Mouse (Mus musculus) midbrain, embryonic 14.5 days (tissue): ENCODE measurements around the gene Rnf152. TPM values are rescaled to one million over a fixed set of nuclear protein-coding genes. Genes with fewer than 3 reads are reported as not detected.

Source experiments
- ATAC-seq: fragments of 200-750 bp; cut with Nextera tagmentation; 2 replicates; pipeline ENCODE4 v1.8.0; 2017; ENCODE audit warnings: moderate number of reproducible peaks, moderate library complexity; ENCODE audit not compliant: low FRiP score, low TSS enrichment
- DNase-seq: peaks from one replicate; pipeline ENCODE4 v3.0.0-alpha.2; 2015
- H3K27ac ChIP-seq: fragments of 300-500 bp; sonication (generic); replicated peaks from 2 replicates; pipeline ENCODE4 v1.5.1; 2014; ENCODE audit warnings: mild to moderate bottlenecking, low read depth, low read length, moderate library complexity
- H3K27me3 ChIP-seq: fragments of 300-500 bp; sonication (generic); 2 replicates; pipeline ENCODE4 v1.6.1; 2014; ENCODE audit warnings: low read length, control low read depth, mixed read lengths; ENCODE audit not compliant: control insufficient read depth, insufficient read depth
- H3K36me3 ChIP-seq: fragments of 300-500 bp; sonication (generic); 2 replicates; pipeline ENCODE4 v1.6.1; 2014; ENCODE audit warnings: low read length, control low read depth; ENCODE audit not compliant: control insufficient read depth, insufficient read depth
- H3K4me1 ChIP-seq: fragments of 300-500 bp; sonication (generic); 2 replicates; pipeline ENCODE4 v1.6.1; 2014; ENCODE audit warnings: mild to moderate bottlenecking, antibody characterized with exemption, low read length, control low read depth; ENCODE audit not compliant: control insufficient read depth, insufficient read depth
- H3K4me2 ChIP-seq: fragments of 300-500 bp; sonication (generic); 2 replicates; pipeline ENCODE4 v1.6.1; 2014; ENCODE audit warnings: mild to moderate bottlenecking, low read length, moderate library complexity
- H3K4me3 ChIP-seq: fragments of 300-500 bp; sonication (generic); replicated peaks from 2 replicates; pipeline ENCODE4 v1.5.1; 2014; ENCODE audit warnings: low read depth, low read length
- H3K9ac ChIP-seq: fragments of 300-500 bp; sonication (generic); replicated peaks from 2 replicates; pipeline ENCODE4 v1.6.1; 2014; ENCODE audit warnings: mild to moderate bottlenecking, low read length, moderate library complexity
- H3K9me3 ChIP-seq: fragments of 300-500 bp; sonication (generic); 2 replicates; pipeline ENCODE4 v1.6.1; 2016; ENCODE audit warnings: low read length, control low read depth, mixed read lengths; ENCODE audit not compliant: control insufficient read depth
- WGBS: fragments of 180-500 bp; shearing (Covaris S2); extraction: QIAGEN DNeasy Blood & Tissue Kit; methylation state at CpG from one replicate; pipeline ENCODE4 v1.1.7; 2014; 5-methylcytosine and 5-hydroxymethylcytosine counted together
- polyA plus RNA-seq: library from polyadenylated mRNA; unstranded; fragments of >200 nt; fragmentation: Nextera tagmentation; extraction: Ambion mirVana; gene quantifications from 2 replicates; pipeline ENCODE4 v1.2.1, GENCODE M21; 2014

Gene Rnf152
- 25.7 and 28.9 TPM in 2 replicates for polyA plus RNA-seq

DNA sequence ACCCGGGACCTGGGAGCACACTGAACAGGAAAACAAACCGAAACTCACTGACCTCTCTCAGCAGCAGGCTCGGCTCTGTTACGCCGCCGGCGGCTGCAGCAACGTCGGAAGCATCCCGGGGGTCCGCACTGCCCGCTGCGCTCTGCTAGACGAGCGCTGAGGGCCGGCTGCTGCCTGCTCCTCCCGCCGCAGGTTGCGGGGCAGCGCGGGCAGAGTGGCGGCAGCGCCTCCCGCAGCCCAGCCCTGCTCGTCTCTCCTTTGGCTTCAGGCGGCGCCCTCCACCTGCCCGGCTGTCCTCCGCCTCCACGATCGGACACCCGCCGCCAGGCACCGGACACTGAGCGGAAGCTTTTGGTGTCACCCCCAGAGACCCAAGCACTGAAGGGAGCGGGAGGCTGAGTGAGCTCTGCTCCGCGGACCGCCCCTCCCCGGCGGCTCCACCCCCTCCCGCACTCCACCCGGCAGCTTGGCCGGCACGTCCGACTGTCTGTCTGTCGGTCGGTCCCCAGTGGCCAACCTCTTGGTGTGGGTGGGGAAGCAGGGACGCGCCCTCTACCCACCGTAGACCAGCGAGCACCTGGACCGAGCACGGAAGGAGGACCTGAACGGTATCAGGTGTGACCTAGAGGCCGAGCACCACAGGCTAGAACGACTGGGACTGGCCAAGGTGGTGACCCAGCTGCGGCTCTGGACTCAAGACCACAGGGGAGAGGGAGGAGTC lies at the start of gene Rnf152:
TSS of gene Rnf152 (minus strand) at position 420 of the 721 bp plus-strand sequence.
- ATAC-seq, result peak; percentile 76
- H3K9ac ChIP-seq, result peak within 1 kb of the TSS; percentile 89
- no peaks in the 10 kb centered on the region for H3K36me3 ChIP-seq
- peak within 1 kb of the TSS; percentile 75 for H3K4me2 ChIP-seq
- no peaks in the 10 kb centered on the region for H3K27me3 ChIP-seq
- H3K27ac ChIP-seq, result peak within 1 kb of the TSS; percentile 84
- H3K4me3 ChIP-seq, result peak within 1 kb of the TSS; percentile 75
- WGBS, result under 1% methylated on average over 57 of the region's 58 CpGs
- peak; percentile 80 for DNase-seq
- H3K9me3 ChIP-seq, result no peaks in the 10 kb centered on the region
- H3K4me1 ChIP-seq, result peaks cover 12% of the 10 kb centered on the region

DNA sequence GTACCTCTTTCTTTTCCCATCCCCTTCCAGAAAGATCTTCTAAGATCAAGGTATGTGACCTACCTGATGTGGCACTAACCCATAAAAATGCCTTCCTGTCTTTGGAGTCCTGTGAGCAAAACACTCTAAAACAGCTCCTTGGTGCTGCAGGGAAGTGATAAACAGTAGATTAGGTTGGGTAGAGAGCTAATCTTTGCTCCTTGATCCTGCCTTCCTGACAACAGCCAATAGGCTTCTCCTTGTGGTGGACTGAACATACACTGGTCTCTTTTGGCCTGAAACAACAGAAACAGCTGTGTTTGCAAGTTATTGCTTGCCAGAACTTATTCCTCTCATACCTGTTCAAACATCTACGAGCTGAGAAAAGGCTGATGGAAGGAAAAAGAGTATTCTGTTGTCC lies 46.3 kb upstream of the Rnf152 start:
- Histone ChIP-seq H3K36me3 (no peaks in the 10 kb centered on the region), H3K4me1 (no peaks in the 10 kb centered on the region), H3K27ac (no peak overlapping the region), H3K27me3 (no peaks in the 10 kb centered on the region), H3K9me3 (no peaks in the 10 kb centered on the region), H3K9ac (no peak overlapping the region), H3K4me3 (no peak overlapping the region), H3K4me2 (no peak overlapping the region)
- WGBS, result 60% methylated on average over 1 of the region's 1 CpGs
- ATAC-seq, result no peak
- no peak for DNase-seq

DNA sequence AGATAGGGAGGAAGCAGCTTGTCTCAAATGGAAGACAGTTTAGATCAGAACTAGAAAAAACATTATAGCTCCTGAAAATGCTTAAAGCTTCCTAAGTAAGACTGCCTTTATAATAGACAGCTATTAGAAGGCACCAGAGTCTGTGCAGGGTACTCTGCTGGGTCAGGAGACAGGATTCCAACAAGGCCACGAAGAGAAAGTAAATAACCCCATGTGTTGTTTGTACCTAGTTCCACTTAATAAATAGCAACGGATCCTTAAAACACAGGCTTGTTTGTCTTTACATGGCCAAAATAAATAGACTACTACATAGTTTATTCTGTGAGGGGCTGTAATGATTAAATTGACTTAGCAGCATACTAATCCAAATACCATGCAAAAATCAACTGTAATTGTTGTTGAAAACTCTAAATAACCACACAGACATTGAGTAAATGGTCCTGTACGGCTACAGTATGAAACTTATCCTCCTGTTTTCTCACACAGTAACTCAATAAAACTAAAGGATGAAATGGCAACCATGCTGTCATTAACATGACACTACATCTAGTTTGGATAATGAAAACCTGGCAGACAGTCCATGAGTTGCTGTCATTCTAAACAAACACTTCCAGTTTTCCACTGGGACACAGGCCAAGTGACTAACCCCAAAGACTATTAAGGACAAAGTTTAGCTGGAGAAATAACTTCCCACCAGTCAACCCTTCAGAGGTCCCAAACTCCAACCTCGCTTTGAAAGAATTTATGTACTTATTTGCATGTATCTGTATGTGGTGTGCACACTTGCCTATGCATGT lies 27.8 kb upstream of the Rnf152 start:
- Histone ChIP-seq H3K4me2 (no peak overlapping the region), H3K9ac (no peak overlapping the region), H3K27ac (no peak overlapping the region), H3K4me3 (no peak overlapping the region), H3K27me3 (no peaks in the 10 kb centered on the region), H3K4me1 (no peaks in the 10 kb centered on the region), H3K36me3 (no peaks in the 10 kb centered on the region), H3K9me3 (no peaks in the 10 kb centered on the region)
- no peak for ATAC-seq
- DNase-seq, result no peak
- 81% methylated on average over 4 of the region's 4 CpGs for WGBS

DNA sequence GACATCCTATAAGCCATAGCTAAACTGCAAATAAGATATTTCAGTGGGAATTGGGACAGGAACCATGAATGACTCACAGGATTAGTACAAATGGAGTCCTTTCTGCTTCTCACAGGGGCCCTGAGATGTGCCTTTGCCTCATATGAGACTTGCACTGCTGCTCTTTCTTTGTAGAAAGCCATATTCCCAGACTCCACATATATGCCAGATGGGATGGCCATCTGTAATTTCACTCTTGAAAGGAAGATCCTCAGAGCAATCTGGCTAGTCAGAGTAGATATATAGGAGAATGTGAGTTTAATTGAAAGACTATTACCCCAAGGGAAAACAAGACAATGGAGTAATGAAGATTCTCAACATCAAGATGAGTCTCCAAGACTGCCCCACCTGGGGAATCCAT lies 21.0 kb upstream of the Rnf152 start:
- Histone ChIP-seq H3K4me1 (no peaks in the 10 kb centered on the region), H3K27me3 (no peaks in the 10 kb centered on the region), H3K4me3 (no peak overlapping the region), H3K27ac (no peak overlapping the region), H3K9me3 (no peaks in the 10 kb centered on the region), H3K9ac (no peak overlapping the region), H3K36me3 (no peaks in the 10 kb centered on the region), H3K4me2 (no peak overlapping the region)
- ATAC-seq (no peak), DNase-seq (no peak)

DNA sequence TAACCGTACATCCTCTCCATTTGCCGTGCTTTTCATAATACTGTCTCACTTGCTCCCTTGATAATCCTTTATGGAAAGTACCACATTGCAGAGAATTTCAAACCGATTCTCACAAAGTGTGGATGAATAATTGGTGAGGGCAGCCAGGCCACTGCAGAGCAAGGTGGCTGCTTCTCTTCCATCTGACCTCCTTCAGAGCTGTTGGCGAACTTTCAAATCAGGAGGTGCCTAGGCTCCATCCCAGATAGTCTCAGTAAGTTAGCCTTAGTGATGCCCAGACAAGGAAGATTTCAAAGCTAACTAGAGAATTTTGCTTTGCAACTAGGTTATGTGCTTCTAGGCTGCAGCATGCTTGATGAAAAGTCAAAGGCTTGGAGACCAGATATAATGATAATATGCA lies 18.1 kb upstream of the Rnf152 start:
- ATAC-seq, result no peak
- Histone ChIP-seq H3K27ac (no peak overlapping the region), H3K36me3 (no peaks in the 10 kb centered on the region), H3K4me3 (no peak overlapping the region), H3K27me3 (no peaks in the 10 kb centered on the region), H3K9ac (no peak overlapping the region), H3K9me3 (no peaks in the 10 kb centered on the region), H3K4me1 (no peaks in the 10 kb centered on the region), H3K4me2 (no peak overlapping the region)
- 88% methylated on average over 4 of the region's 4 CpGs for WGBS
- DNase-seq, result no peak

DNA sequence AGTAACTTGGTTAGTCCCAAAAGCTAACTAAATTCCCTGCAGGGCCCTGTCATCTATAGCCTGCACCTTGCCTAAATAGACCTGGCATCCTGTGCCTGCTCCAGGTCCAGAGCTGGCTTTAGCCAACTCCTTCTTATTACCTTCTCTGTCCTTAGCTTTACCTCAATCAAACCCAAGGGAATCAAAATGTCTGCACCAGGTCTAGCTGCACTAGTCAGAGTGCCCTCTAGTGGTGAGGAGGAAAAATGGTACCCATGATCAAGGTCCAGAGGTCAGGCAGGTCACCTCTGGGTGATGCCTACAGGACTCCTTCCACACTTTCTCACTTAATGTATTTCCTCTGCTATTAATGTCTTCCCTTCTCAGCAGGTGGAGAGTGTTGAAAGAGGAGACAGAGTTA lies 6.2 kb upstream of the Rnf152 start:
- no peaks in the 10 kb centered on the region for H3K9me3 ChIP-seq
- H3K4me2 ChIP-seq, result no peak overlapping the region
- no peaks in the 10 kb centered on the region for H3K36me3 ChIP-seq
- no peak overlapping the region for H3K9ac ChIP-seq
- H3K4me1 ChIP-seq, result no peaks in the 10 kb centered on the region
- H3K27me3 ChIP-seq, result no peaks in the 10 kb centered on the region
- DNase-seq (no peak), ATAC-seq (no peak)
- H3K4me3 ChIP-seq, result no peak overlapping the region
- H3K27ac ChIP-seq, result no peak overlapping the region

DNA sequence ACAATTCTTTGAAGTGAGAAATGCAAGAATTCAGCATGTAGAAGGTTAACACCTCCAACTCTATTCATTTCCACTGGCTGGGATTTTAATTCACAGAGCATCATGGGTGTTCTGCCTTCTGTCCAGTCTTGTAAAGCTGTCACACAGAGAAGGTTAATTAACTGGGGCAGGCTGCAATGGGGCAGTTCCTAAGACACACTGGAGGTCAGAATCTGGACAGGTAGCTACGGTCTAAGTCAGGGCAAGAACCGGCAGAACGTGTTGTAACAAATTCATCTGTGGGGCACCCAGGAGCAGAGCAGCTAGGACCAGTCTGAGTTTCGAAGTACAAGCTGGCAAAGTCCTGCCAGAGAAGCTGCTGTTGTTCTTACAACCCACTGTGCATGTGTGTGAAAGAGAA lies 2.4 kb upstream of the Rnf152 start:
- WGBS, result 46% methylated on average over 4 of the region's 4 CpGs
- no peak for DNase-seq

DNA sequence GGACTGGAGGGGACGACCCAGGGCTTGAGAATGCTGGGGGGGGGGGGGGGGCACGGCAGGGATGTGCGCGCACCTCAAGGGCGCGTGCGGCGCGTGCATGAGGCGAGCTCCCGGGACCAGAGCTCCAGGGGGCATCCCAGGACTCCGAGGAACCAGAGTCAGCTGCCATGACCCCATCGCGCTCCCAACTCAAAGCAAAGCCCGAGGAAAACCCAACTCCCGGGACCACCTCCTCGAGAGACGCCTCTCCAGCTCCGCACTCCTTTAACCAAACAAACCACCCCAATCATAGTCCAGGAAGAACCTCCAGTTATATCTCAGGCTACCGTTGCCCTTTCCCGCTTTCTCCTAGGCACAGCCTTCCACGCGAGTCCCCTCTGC lies 610 bp downstream of the Rnf152 start:
- peaks cover 12% of the 10 kb centered on the region for H3K4me1 ChIP-seq
- no peaks in the 10 kb centered on the region for H3K36me3 ChIP-seq
- peak overlapping the region; percentile 89 for H3K9ac ChIP-seq
- peak; percentile 77 for DNase-seq
- WGBS, result 0% methylated on average over 22 of the region's 23 CpGs
- no peaks in the 10 kb centered on the region for H3K27me3 ChIP-seq
- peak; percentile 59 for ATAC-seq
- H3K4me2 ChIP-seq, result peak overlapping the region; percentile 75
- H3K9me3 ChIP-seq, result no peaks in the 10 kb centered on the region
- peak overlapping the region; percentile 75 for H3K4me3 ChIP-seq
- H3K27ac ChIP-seq, result peak overlapping the region; percentile 84

More for the DNA sequence above, 2.4 kb upstream of the Rnf152 start:
- Histone ChIP-seq H3K9me3 (no peaks in the 10 kb centered on the region), H3K27ac (no peak overlapping the region), H3K36me3 (no peaks in the 10 kb centered on the region), H3K4me3 (no peak overlapping the region), H3K4me1 (peaks cover 9% of the 10 kb centered on the region), H3K27me3 (no peaks in the 10 kb centered on the region), H3K4me2 (no peak overlapping the region), H3K9ac (no peak overlapping the region)
- ATAC-seq, result no peak
